Mouse (Mus musculus): ENCODE measurements around the gene Exoc7. TPM values are rescaled to one million over a fixed set of nuclear protein-coding genes. Genes with fewer than 3 reads are reported as not detected.

Gene Exoc7
- total and polyA plus RNA-seq, 2 experiments from 2014 or later, result 81.0 to 149 TPM

- ATAC-seq (ENCODE audit: low FRiP score), result no peak
- no peak for TF ChIP-seq CTCF (IDR thresholded peaks at IDR 0.05)
- Histone ChIP-seq H3K4me2 (ENCODE audit: low read depth, low read length, poor library complexity, severe bottlenecking) (no peak overlapping the region), H3K4me3 (ENCODE audit: low read depth, low read length) (no peak overlapping the region), H3K36me3 (ENCODE audit: insufficient read depth, low read length) (peaks cover 3% of the 10 kb centered on the region), H3K9me3 (ENCODE audit: low read length) (no peaks in the 10 kb centered on the region), H3K27ac (ENCODE audit: low read depth, low read length) (no peak overlapping the region), H3K9ac (replicated peaks; ENCODE audit: low read length, poor library complexity, severe bottlenecking) (no peak overlapping the region), H3K4me1 (ENCODE audit: insufficient read depth, low read length) (0 out of 2 replicates have a peak, but pooled peaks cover 5% of the 10 kb centered on the region), H3K27me3 (ENCODE audit: insufficient read depth, low read length) (no peaks in the 10 kb centered on the region)
- 78% methylated on average over 3 of the region's 3 CpGs for WGBS
- DNase-seq (ENCODE audit: low spot score), result no peak
These were observed 2.6 kb upstream of the Exoc7 start for GRCm38 (mm10) chr11:116309601-116310000.

- Histone ChIP-seq H3K9me3 (ENCODE audit: low read length) (no peaks in the 10 kb centered on the region), H3K27ac (ENCODE audit: low read depth, low read length) (no peak overlapping the region), H3K27me3 (ENCODE audit: insufficient read depth, low read length) (no peaks in the 10 kb centered on the region), H3K4me1 (ENCODE audit: insufficient read depth, low read length) (0 out of 2 replicates have a peak, but pooled peaks cover 5% of the 10 kb centered on the region), H3K4me2 (ENCODE audit: low read depth, low read length, poor library complexity, severe bottlenecking) (no peak overlapping the region), H3K9ac (replicated peaks; ENCODE audit: low read length, poor library complexity, severe bottlenecking) (no peak overlapping the region), H3K4me3 (ENCODE audit: low read depth, low read length) (no peak overlapping the region), H3K36me3 (ENCODE audit: insufficient read depth, low read length) (peaks cover 19% of the 10 kb centered on the region)
- no peak for DNase-seq (ENCODE audit: low spot score)
- ATAC-seq (ENCODE audit: low FRiP score), result no peak
- WGBS, result 92% methylated on average over 12 of the region's 12 CpGs
- TF ChIP-seq CTCF (IDR thresholded peaks at IDR 0.05), result no peak
These were observed 914 bp upstream of the Exoc7 start for GRCm38 (mm10) chr11:116307762-116308531.

DNA sequence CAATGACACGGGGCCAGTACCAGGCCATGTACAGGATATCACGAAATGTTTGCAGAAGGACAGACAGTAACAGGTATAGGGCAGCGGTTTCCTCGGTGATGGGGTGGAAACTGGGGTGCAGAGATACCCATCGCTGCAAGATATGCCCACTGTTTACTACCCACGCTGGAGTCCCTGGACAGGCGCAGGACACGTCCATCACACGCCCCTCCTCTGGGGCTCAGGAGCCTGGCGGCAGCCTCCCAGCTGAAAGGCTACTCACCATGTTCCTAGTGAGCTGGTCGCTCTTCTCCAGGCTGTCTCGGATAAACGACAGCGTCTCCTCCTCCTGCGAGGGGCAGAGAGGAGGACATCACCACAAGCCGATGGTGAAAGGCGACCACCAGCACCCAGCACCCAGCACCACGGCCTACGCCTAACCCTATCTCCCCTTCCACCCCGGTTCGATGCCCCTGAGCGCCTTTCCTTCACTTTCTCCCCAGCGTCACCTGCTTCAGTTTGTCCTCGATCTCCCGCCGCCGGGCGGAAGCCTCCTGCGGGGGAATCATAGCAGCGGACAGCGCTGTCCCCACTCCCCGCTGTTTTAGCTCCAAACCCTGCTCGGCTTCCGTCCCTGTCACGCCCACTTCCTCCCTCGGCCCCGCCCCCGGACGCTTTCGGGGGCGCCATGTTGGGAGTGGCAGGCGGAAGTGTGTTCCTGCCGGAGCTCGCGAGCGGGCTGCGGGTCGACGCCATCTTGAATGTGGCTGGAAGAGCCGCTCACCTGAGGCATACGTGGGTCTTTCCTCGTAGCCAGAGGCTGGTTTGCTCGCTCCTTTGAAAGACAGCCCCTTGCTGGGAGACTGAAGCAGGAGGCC, 679 bp downstream of the Exoc7 start:
- peak overlapping the region; percentile 72 for H3K4me3 ChIP-seq (ENCODE audit: low read depth, low read length)

GRCm38 (mm10) chr11:116305423-116305822, 1.6 kb downstream of the Exoc7 start:
- ATAC-seq (ENCODE audit: low FRiP score) (no peak), DNase-seq (ENCODE audit: low spot score) (no peak)
- no peak for TF ChIP-seq CTCF (IDR thresholded peaks at IDR 0.05)
- Histone ChIP-seq H3K27me3 (ENCODE audit: insufficient read depth, low read length) (no peaks in the 10 kb centered on the region), H3K4me1 (ENCODE audit: insufficient read depth, low read length) (0 out of 2 replicates have a peak, but pooled peaks cover 5% of the 10 kb centered on the region), H3K9me3 (ENCODE audit: low read length) (no peaks in the 10 kb centered on the region), H3K9ac (replicated peaks; ENCODE audit: low read length, poor library complexity, severe bottlenecking) (no peak overlapping the region), H3K4me2 (ENCODE audit: low read depth, low read length, poor library complexity, severe bottlenecking) (peak overlapping the region; percentile 79), H3K27ac (ENCODE audit: low read depth, low read length) (no peak overlapping the region), H3K4me3 (ENCODE audit: low read depth, low read length) (peak overlapping the region; percentile 72), H3K36me3 (ENCODE audit: insufficient read depth, low read length) (peaks cover 35% of the 10 kb centered on the region)
- WGBS, result 99% methylated on average over 2 of the region's 2 CpGs

More for the DNA sequence above, 679 bp downstream of the Exoc7 start:
- TF ChIP-seq CTCF (IDR thresholded peaks at IDR 0.05), result no peak
- peak; percentile 96 for DNase-seq (ENCODE audit: low spot score)
- WGBS, result 2% methylated on average over 49 of the region's 53 CpGs
- no peaks in the 10 kb centered on the region for H3K27me3 ChIP-seq (ENCODE audit: insufficient read depth, low read length)
- peaks cover 27% of the 10 kb centered on the region for H3K36me3 ChIP-seq (ENCODE audit: insufficient read depth, low read length)
- H3K27ac ChIP-seq (ENCODE audit: low read depth, low read length), result peak overlapping the region; percentile 59
- 0 out of 2 replicates have a peak, but pooled peaks cover 5% of the 10 kb centered on the region for H3K4me1 ChIP-seq (ENCODE audit: insufficient read depth, low read length)
- peak; percentile 93 for ATAC-seq (ENCODE audit: low FRiP score)
- H3K9me3 ChIP-seq (ENCODE audit: low read length), result no peaks in the 10 kb centered on the region
- peak overlapping the region; percentile 75 for H3K9ac ChIP-seq (replicated peaks; ENCODE audit: low read length, poor library complexity, severe bottlenecking)
- peak overlapping the region; percentile 79 for H3K4me2 ChIP-seq (ENCODE audit: low read depth, low read length, poor library complexity, severe bottlenecking)

DNA sequence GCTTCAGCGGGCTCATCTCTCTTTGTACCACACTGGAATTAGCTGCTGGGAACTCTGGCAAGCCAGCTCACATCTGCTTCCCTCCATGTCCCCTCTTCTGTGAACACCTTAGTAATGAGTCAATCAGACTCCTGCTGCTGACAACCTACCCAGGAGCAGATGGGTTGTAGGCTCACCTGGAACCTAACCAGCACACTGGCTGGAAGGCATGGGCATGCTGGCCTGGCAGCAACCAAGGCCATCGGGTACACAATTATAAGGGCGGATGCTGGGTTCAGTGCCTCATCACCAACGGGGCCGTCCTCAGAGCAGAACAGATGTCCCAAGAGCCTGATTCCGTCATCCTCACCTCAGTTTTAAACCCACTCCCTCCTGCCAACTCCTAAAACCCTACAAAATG, 8.4 kb downstream of the Exoc7 start:
- Histone ChIP-seq H3K4me3 (ENCODE audit: low read depth, low read length) (no peak overlapping the region), H3K4me1 (ENCODE audit: insufficient read depth, low read length) (no peaks in the 10 kb centered on the region), H3K9me3 (ENCODE audit: low read length) (no peaks in the 10 kb centered on the region), H3K27me3 (ENCODE audit: insufficient read depth, low read length) (no peaks in the 10 kb centered on the region), H3K9ac (replicated peaks; ENCODE audit: low read length, poor library complexity, severe bottlenecking) (no peak overlapping the region), H3K4me2 (ENCODE audit: low read depth, low read length, poor library complexity, severe bottlenecking) (no peak overlapping the region), H3K27ac (ENCODE audit: low read depth, low read length) (no peak overlapping the region), H3K36me3 (ENCODE audit: insufficient read depth, low read length) (peaks cover 83% of the 10 kb centered on the region)
- no peak for TF ChIP-seq CTCF (IDR thresholded peaks at IDR 0.05)
- ATAC-seq (ENCODE audit: low FRiP score) (no peak), DNase-seq (ENCODE audit: low spot score) (no peak)
- 94% methylated on average over 6 of the region's 6 CpGs for WGBS

All from midbrain, postnatal 0 days (tissue).